ENCODE assay signal across 8 mouse cellular contexts in genomic region chr11:48833731-48834639, GRCm38 (mm10). TPM values are rescaled to one million over a fixed set of nuclear protein-coding genes. Genes with fewer than 3 reads are reported as not detected.
DNase-seq lines count a peak whose midpoint lies in the region; ATAC-seq and TF ChIP-seq lines count a peak whose summit lies in the region.

No protein-coding gene starts in this region.

- peak overlapping the region; percentile 64 for H3K4me2 ChIP-seq in lung, embryonic 16.5 days (ENCODE audit: low read depth, low read length)

- peak; percentile 49 to 66 for ATAC-seq in hematopoietic stem cell, adult 5-6 weeks (replicated peaks in 1 of 2; ENCODE audit: insufficient read depth in 1 of 2, low FRiP score in 2 of 2, low TSS enrichment in 1 of 2, low read depth in 1 of 2, poor library complexity in 2 of 2, severe bottlenecking in 2 of 2)
- ATAC-seq in lung, embryonic 16.5 days (ENCODE audit: low read depth): peak; percentile 90

- H3K4me1 ChIP-seq in MEL (ENCODE audit: control insufficient read depth in 1 of 2, insufficient read depth in 2 of 2, low read length in 2 of 2): peaks cover 0 to 35% of the 10 kb centered on the region in 2 experiments; a peak in 2 of 4 replicates
- peaks cover 8% of the 10 kb centered on the region for H3K4me1 ChIP-seq in lung, embryonic 16.5 days (replicated peaks; ENCODE audit: control insufficient read depth, insufficient read depth, low read length)

- peak overlapping the region; percentile 57 to 66 for H3K4me3 ChIP-seq in MEL (ENCODE audit: control insufficient read depth in 1 of 2, insufficient read depth in 1 of 2, low read depth in 2 of 2, low read length in 2 of 2)
- H3K4me3 ChIP-seq in lung, embryonic 16.5 days (ENCODE audit: low read length): peak overlapping the region; percentile 72

- TF ChIP-seq POLR2A in MEL (IDR thresholded peaks at IDR 0.05; ENCODE audit: control insufficient read depth in 1 of 2, insufficient read depth in 1 of 2, low read depth in 1 of 2, low read length in 2 of 2, poor library complexity in 1 of 2): no peak

- H3K27me3 ChIP-seq in MEL (ENCODE audit: control insufficient read depth in 1 of 2, insufficient read depth in 2 of 2, low read length in 2 of 2): no peaks in the 10 kb centered on the region
- no peaks in the 10 kb centered on the region for H3K27me3 ChIP-seq in lung, embryonic 16.5 days (ENCODE audit: control insufficient read depth, insufficient read depth, low read depth, low read length)

- TF ChIP-seq EP300 in MEL (IDR thresholded peaks at IDR 0.05; ENCODE audit: low read depth in 1 of 2, low read length in 2 of 2): no peak

- under 1% methylated on average over 30 of the region's 30 CpGs for WGBS in lung, embryonic 16.5 days

- H3K27ac ChIP-seq in MEL (ENCODE audit: control insufficient read depth, low read depth, low read length): peak overlapping the region; percentile 54
- H3K27ac ChIP-seq in lung, embryonic 16.5 days (ENCODE audit: low read length): peak overlapping the region; percentile 85

- TF ChIP-seq RAD21 in MEL (IDR thresholded peaks at IDR 0.05; ENCODE audit: low read depth, low read length): no peak

- TF ChIP-seq CTCF in MEL (IDR thresholded peaks at IDR 0.05 in 2 of 3, conservative IDR thresholded peaks at IDR 0.05 in 1 of 3; ENCODE audit: control insufficient read depth in 1 of 3, insufficient read depth in 1 of 3, low read depth in 2 of 3, low read length in 3 of 3, poor library complexity in 1 of 3, severe bottlenecking in 1 of 3): 0 out of 6 replicates have a peak, but pooled peaks of 1 of the 3 experiments have one; percentile 7

- peaks cover 0 to 14% of the 10 kb centered on the region in 2 experiments; a peak in 2 of 4 replicates for H3K36me3 ChIP-seq in MEL (ENCODE audit: control insufficient read depth in 1 of 2, insufficient read depth in 2 of 2, low read length in 2 of 2)
- no peaks in the 10 kb centered on the region for H3K36me3 ChIP-seq in lung, embryonic 16.5 days (ENCODE audit: control insufficient read depth, insufficient read depth, low read length)

- H3K9ac ChIP-seq in MEL (ENCODE audit: control insufficient read depth, low read depth, low read length, poor library complexity, severe bottlenecking): peak overlapping the region; percentile 70
- H3K9ac ChIP-seq in lung, embryonic 16.5 days (ENCODE audit: low read length): peak overlapping the region; percentile 71

- no peaks in the 10 kb centered on the region for H3K9me3 ChIP-seq in MEL (replicated peaks; ENCODE audit: insufficient read depth, low read length)
- H3K9me3 ChIP-seq in lung, embryonic 16.5 days (ENCODE audit: control insufficient read depth, low read length): no peaks in the 10 kb centered on the region

- peak; percentile 92 for DNase-seq in MEL (ENCODE audit: low read depth, low spot score)
- DNase-seq in cerebellum, adult 8-10 months: peak; percentile 93
- peak; percentile 91 for DNase-seq in forelimb bud, embryonic 11.5 days (ENCODE audit: low read depth, low spot score)
- peak; percentile 91 for DNase-seq in layer of hippocampus, adult 9-10 months (ENCODE audit: low spot score)
- peak; percentile 77 for DNase-seq in ovary, adult 18-20 months (ENCODE audit: low spot score)
- peak; percentile 89 to 95 for DNase-seq in thymus, postnatal 10 days (ENCODE audit: low spot score in 2 of 2)

- H3K79me2 ChIP-seq in MEL (ENCODE audit: control insufficient read depth, insufficient read depth, low read length, poor library complexity): no peaks in the 10 kb centered on the region; the same call in 1 of the 2 replicates

TF ChIP-seq in MEL, 35 proteins besides CTCF, POLR2A, EP300 and RAD21:
- TF ChIP-seq E2F4 (IDR thresholded peaks at IDR 0.05; ENCODE audit: borderline replicate concordance, low read depth, low read length): peak; percentile 68; the same call in 1 of the 2 replicates
- TF ChIP-seq NELFE (IDR thresholded peaks at IDR 0.05; ENCODE audit: low read depth, low read length): no peak
- TF ChIP-seq MYB (IDR thresholded peaks at IDR 0.05; ENCODE audit: low read depth, low read length): no peak
- TF ChIP-seq SIN3A (IDR thresholded peaks at IDR 0.05; ENCODE audit: low read length): peak; percentile 47
- peak; percentile 46; the same call in 1 of the 2 replicates for TF ChIP-seq NRF1 (IDR thresholded peaks at IDR 0.05; ENCODE audit: insufficient read depth, low read depth, low read length, poor library complexity, severe bottlenecking)
- peak; percentile 100 for TF ChIP-seq MAFK (IDR thresholded peaks at IDR 0.05; ENCODE audit: borderline replicate concordance, low read depth, low read length)
- TF ChIP-seq MYC (IDR thresholded peaks at IDR 0.05; ENCODE audit: low read depth, low read length): no peak
- peak; percentile 99 for TF ChIP-seq TBP (IDR thresholded peaks at IDR 0.05; ENCODE audit: low read depth, low read length)
- TF ChIP-seq KAT2A (conservative IDR thresholded peaks at IDR 0.05; ENCODE audit: low read depth, low read length): peak; percentile 57
- TF ChIP-seq BHLHE40 (IDR thresholded peaks at IDR 0.05; ENCODE audit: borderline replicate concordance, low read depth, low read length): no peak
- no peak for TF ChIP-seq RCOR1 (IDR thresholded peaks at IDR 0.05; ENCODE audit: low read depth, low read length)
- 0 out of 2 replicates have a peak, but pooled peaks have one; percentile 13 for TF ChIP-seq TAL1 (IDR thresholded peaks at IDR 0.05; ENCODE audit: low read length)
- peak; percentile 75 for TF ChIP-seq ZNF384 (IDR thresholded peaks at IDR 0.05; ENCODE audit: low read depth, low read length)
- peak; percentile 92 for TF ChIP-seq ELF1 (IDR thresholded peaks at IDR 0.05; ENCODE audit: low read depth, low read length)
- 0 out of 2 replicates have a peak, but pooled peaks have one; percentile 40 for TF ChIP-seq HCFC1 (IDR thresholded peaks at IDR 0.05; ENCODE audit: low read depth, low read length)
TF ChIP-seq in MEL: peak in this region for 10.

RNA-seq across cellular contexts. Expression of gene Gm12184, which starts 7.5 kb away (rescaled TPM):
- 7.1 and 10.9 TPM in 2 replicates for total RNA-seq in MEL (2012; rRNA removed)
- polyA plus RNA-seq in MEL (2012; ENCODE audit: insufficient read depth in 1 of 2, insufficient read length in 2 of 2, low read depth in 1 of 2, low replicate concordance in 2 of 2, missing spikeins in 1 of 2): 10 to 100 TPM in 1 of 2 experiments, not detected in 1; 15.3 TPM
- total RNA-seq in hematopoietic stem cell, adult 5-6 weeks (2017): 19.9 and 23.2 TPM in 2 replicates
- polyA plus RNA-seq in lung, embryonic 16.5 days (2015; fragmentation: Nextera tagmentation; extraction: Ambion mirVana): 1.7 and 2.6 TPM in 2 replicates

RNA-seq across cellular contexts. Expression of gene Trim7, which starts 8.0 kb away (rescaled TPM):
- total RNA-seq in MEL (2012; rRNA removed): 0.72 and 0.81 TPM in 2 replicates
- 1 to 10 TPM in 1 of 2 experiments, not detected in 1; 1.3 TPM for polyA plus RNA-seq in MEL (2012; ENCODE audit: insufficient read depth in 1 of 2, insufficient read length in 2 of 2, low read depth in 1 of 2, low replicate concordance in 2 of 2, missing spikeins in 1 of 2)
- 0.19 and 4.3 TPM in 2 replicates for total RNA-seq in hematopoietic stem cell, adult 5-6 weeks (2017)
- 0.51 and 1.2 TPM in 2 replicates for polyA plus RNA-seq in lung, embryonic 16.5 days (2015; fragmentation: Nextera tagmentation; extraction: Ambion mirVana)

RNA-seq across cellular contexts. Expression of gene Trim41, which starts 16.8 kb away (rescaled TPM):
- 31.6 and 37.0 TPM in 2 replicates for total RNA-seq in MEL (2012; rRNA removed)
- 10 to 100 TPM; 56.4 to 76.3 TPM for polyA plus RNA-seq in MEL (2012; ENCODE audit: insufficient read depth in 1 of 2, insufficient read length in 2 of 2, low read depth in 1 of 2, low replicate concordance in 2 of 2, missing spikeins in 1 of 2)
- 54.7 and 74.2 TPM in 2 replicates for total RNA-seq in hematopoietic stem cell, adult 5-6 weeks (2017)
- 6.4 and 6.6 TPM in 2 replicates for polyA plus RNA-seq in lung, embryonic 16.5 days (2015; fragmentation: Nextera tagmentation; extraction: Ambion mirVana)

RNA-seq across cellular contexts. Expression of gene Rack1, which starts 33.9 kb away (rescaled TPM):
- 5,378 and 5,815 TPM in 2 replicates for total RNA-seq in MEL (2012; rRNA removed)
- 1,000 to 10,000 TPM in 1 of 2 experiments, 100 to 1,000 TPM in 1; 376 to 4,421 TPM for polyA plus RNA-seq in MEL (2012; ENCODE audit: insufficient read depth in 1 of 2, insufficient read length in 2 of 2, low read depth in 1 of 2, low replicate concordance in 2 of 2, missing spikeins in 1 of 2)
- 1,452 and 1,675 TPM in 2 replicates for total RNA-seq in hematopoietic stem cell, adult 5-6 weeks (2017)
- polyA plus RNA-seq in lung, embryonic 16.5 days (2015; fragmentation: Nextera tagmentation; extraction: Ambion mirVana): 657 and 669 TPM in 2 replicates

RNA-seq across cellular contexts. Expression of gene Irgm1, which starts 37.5 kb away (rescaled TPM):
- 7.5 and 10.7 TPM in 2 replicates for total RNA-seq in MEL (2012; rRNA removed)
- polyA plus RNA-seq in MEL (2012; ENCODE audit: insufficient read depth in 1 of 2, insufficient read length in 2 of 2, low read depth in 1 of 2, low replicate concordance in 2 of 2, missing spikeins in 1 of 2): 10 to 100 TPM in 1 of 2 experiments, not detected in 1; 10.0 TPM
- total RNA-seq in hematopoietic stem cell, adult 5-6 weeks (2017): 85.2 and 86.7 TPM in 2 replicates
- polyA plus RNA-seq in lung, embryonic 16.5 days (2015; fragmentation: Nextera tagmentation; extraction: Ambion mirVana): 10.6 and 14.9 TPM in 2 replicates

Comparison
In these comparisons a context has a peak if more than half of its experiments do, and no peak if none do; other contexts are left out.
1. Peak in every context shown above with its lines: DNase-seq, ATAC-seq, H3K4me3 ChIP-seq and H3K27ac ChIP-seq.